Mouse (Mus musculus): ENCODE results near the gene Tbce.

- TF ChIP-seq CTCF (IDR thresholded peaks at IDR 0.05; ENCODE audit: borderline replicate concordance, extremely low read depth, insufficient read depth, insufficient read length) (no peak), POLR2A (IDR thresholded peaks at IDR 0.05; ENCODE audit: borderline replicate concordance, extremely low read depth, insufficient read depth, insufficient read length, poor library complexity, severe bottlenecking) (no peak)
Measured at GRCm38 (mm10) chr13:14011454-14011995, 27.9 kb downstream of the Tbce start.
